Mouse (Mus musculus): ENCODE results near the gene Cntnap2.

Cntnap2 gene

GRCm38 (mm10) chr6:45938263-45938662 lies 879.1 kb downstream of the Cntnap2 start:
- DNase-seq (ENCODE audit: low spot score), result no peak

GRCm38 (mm10) chr6:45938775-45939174 lies 879.6 kb downstream of the Cntnap2 start:
- DNase-seq (ENCODE audit: low spot score), result peak; percentile 29

- no peak for DNase-seq (ENCODE audit: low spot score)
Measured at GRCm38 (mm10) chr6:45945144-45945985, 886.2 kb downstream of the Cntnap2 start.

GRCm38 (mm10) chr6:45954773-45955172 lies 895.6 kb downstream of the Cntnap2 start:
- DNase-seq (ENCODE audit: low spot score), result no peak

GRCm38 (mm10) chr6:45964494-45964893 lies 905.3 kb downstream of the Cntnap2 start:
- DNase-seq (ENCODE audit: low spot score), result no peak

- DNase-seq (ENCODE audit: low spot score), result no peak
Measured at GRCm38 (mm10) chr6:45974471-45975154, 915.5 kb downstream of the Cntnap2 start.

GRCm38 (mm10) chr6:45979171-45979570 lies 920.0 kb downstream of the Cntnap2 start:
- DNase-seq (ENCODE audit: low spot score), result no peak

GRCm38 (mm10) chr6:45988051-45988450 lies 928.9 kb downstream of the Cntnap2 start:
- DNase-seq (ENCODE audit: low spot score), result no peak

- no peak for DNase-seq (ENCODE audit: low spot score)
Measured at GRCm38 (mm10) chr6:45991086-45991485, 931.9 kb downstream of the Cntnap2 start.

- no peak for DNase-seq (ENCODE audit: low spot score)
Measured at GRCm38 (mm10) chr6:46022515-46023143, 963.5 kb downstream of the Cntnap2 start.

- no peak for DNase-seq (ENCODE audit: low spot score)
Measured at GRCm38 (mm10) chr6:46031821-46032594, 972.9 kb downstream of the Cntnap2 start.

- peak; percentile 54 for DNase-seq (ENCODE audit: low spot score)
Measured at GRCm38 (mm10) chr6:46033108-46033507, 974.0 kb downstream of the Cntnap2 start.

- no peak for DNase-seq (ENCODE audit: low spot score)
Measured at GRCm38 (mm10) chr6:46040671-46041070, 981.5 kb downstream of the Cntnap2 start.

- peak; percentile 70 for DNase-seq (ENCODE audit: low spot score)
Measured at GRCm38 (mm10) chr6:46080236-46080635, 1021.1 kb downstream of the Cntnap2 start.

GRCm38 (mm10) chr6:46081432-46081831 lies 1022.3 kb downstream of the Cntnap2 start:
- DNase-seq (ENCODE audit: low spot score), result no peak

- DNase-seq (ENCODE audit: low spot score), result peak; percentile 58
Measured at GRCm38 (mm10) chr6:46143189-46143841, 1084.2 kb downstream of the Cntnap2 start.

GRCm38 (mm10) chr6:46166837-46167236 lies 1107.7 kb downstream of the Cntnap2 start:
- no peak for DNase-seq (ENCODE audit: low spot score)

GRCm38 (mm10) chr6:46197298-46197697 lies 1138.1 kb downstream of the Cntnap2 start:
- no peak for DNase-seq (ENCODE audit: low spot score)

- no peak for DNase-seq (ENCODE audit: low spot score)
Measured at GRCm38 (mm10) chr6:46201828-46202227, 1142.7 kb downstream of the Cntnap2 start.

GRCm38 (mm10) chr6:46205531-46205930 lies 1146.4 kb downstream of the Cntnap2 start:
- no peak for DNase-seq (ENCODE audit: low spot score)

GRCm38 (mm10) chr6:46232889-46233288 lies 1173.7 kb downstream of the Cntnap2 start:
- no peak for DNase-seq (ENCODE audit: low spot score)

Data from retina, embryonic 14.5 days (tissue).